Mouse (Mus musculus): ENCODE results near the gene Mrpl21.

DNA sequence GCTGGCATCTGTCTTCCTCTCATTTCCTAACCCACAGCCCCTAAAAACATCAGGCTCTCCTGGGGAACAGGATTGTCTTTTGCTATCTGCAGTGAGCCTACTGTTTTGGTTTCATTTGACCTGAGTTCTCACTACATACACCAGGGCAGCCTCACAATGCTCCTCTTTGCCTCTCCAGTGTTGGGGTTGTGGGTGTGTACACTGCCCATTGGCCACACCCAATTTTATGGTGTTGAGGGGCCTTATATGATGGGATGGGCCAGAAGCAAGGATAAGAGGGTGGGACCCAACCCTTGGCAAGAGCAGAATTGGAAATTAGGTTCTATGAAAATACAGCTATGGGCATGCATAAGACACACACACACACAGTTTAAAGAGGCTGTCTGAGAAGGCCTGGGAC, 14.3 kb downstream of the Mrpl21 start:
- no peak for TF ChIP-seq CTCF (IDR thresholded peaks at IDR 0.05; ENCODE audit: low read depth)
- no peak for TF ChIP-seq EP300 (optimal IDR thresholded peaks at IDR 0.05)

Measured in stomach, postnatal 0 days (tissue).